Mouse (Mus musculus): ENCODE results near the gene Ccdc124.

DNA sequence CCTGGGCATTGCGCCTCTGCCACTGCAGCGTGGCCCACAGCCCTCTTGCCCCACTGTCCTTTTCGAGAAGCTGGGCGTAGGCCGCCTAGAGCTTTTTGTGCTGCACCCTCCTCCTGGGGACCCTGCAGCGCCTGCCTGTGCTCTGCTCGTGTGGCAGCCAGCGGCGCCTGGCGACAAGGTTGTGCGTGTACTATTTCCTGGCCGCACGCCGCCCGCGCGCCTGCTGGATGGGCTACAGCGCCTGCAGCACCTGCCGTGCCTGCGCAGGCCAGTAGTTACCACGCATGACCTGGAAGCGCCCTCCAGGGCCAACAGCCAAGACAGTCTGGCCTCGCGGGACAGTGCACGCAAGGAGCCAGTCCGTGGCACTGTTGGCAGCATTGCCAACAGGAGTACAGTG lies 39.8 kb upstream of the Ccdc124 start:
- TF ChIP-seq JUND (conservative IDR thresholded peaks at IDR 0.05; ENCODE audit: low read depth, low read length) = no peak
- no peak for TF ChIP-seq CTCF (conservative IDR thresholded peaks at IDR 0.05 in 1 of 2, IDR thresholded peaks at IDR 0.05 in 1 of 2; ENCODE audit: low read depth in 2 of 2, low read length in 2 of 2)
- TF ChIP-seq POLR2A (IDR thresholded peaks at IDR 0.05; ENCODE audit: low read depth, low read length) = no peak
- no peak for TF ChIP-seq EP300 (IDR thresholded peaks at IDR 0.05; ENCODE audit: low read length)
- no peak for TF ChIP-seq RAD21 (IDR thresholded peaks at IDR 0.05; ENCODE audit: low read depth, low read length)
- no peak for TF ChIP-seq HCFC1 (IDR thresholded peaks at IDR 0.05; ENCODE audit: low read depth, low read length)
- TF ChIP-seq ELF1 (IDR thresholded peaks at IDR 0.05; ENCODE audit: low read depth, low read length) = no peak
- no peak for TF ChIP-seq MAZ (IDR thresholded peaks at IDR 0.05; ENCODE audit: low read depth, low read length)
- no peak for TF ChIP-seq RCOR1 (conservative IDR thresholded peaks at IDR 0.05; ENCODE audit: low read depth, low read length)

Data from CH12.LX (cell line).